Mouse (Mus musculus): Measurements from ENCODE around the gene Gm21976.

- no peak for TF ChIP-seq CTCF (conservative IDR thresholded peaks at IDR 0.05; ENCODE audit: low read length)
- no peak for TF ChIP-seq POU5F1 (IDR thresholded peaks at IDR 0.05; ENCODE audit: borderline replicate concordance, low read length)
- TF ChIP-seq NANOG (IDR thresholded peaks at IDR 0.05; ENCODE audit: borderline replicate concordance, low read length), result no peak
Measured at GRCm38 (mm10) chr13:98354090-98354801, 74.6 kb downstream of the Gm21976 start, which contains the start of gene Foxd1.
